Mouse (Mus musculus): ENCODE data around the gene Hist2h2aa1.
"Not testable (repeated sequence)": the region's sequence is repeated elsewhere in the genome, so short reads cannot be mapped to it uniquely, and the experiment has no call there.

Hist2h2aa1 gene

DNA sequence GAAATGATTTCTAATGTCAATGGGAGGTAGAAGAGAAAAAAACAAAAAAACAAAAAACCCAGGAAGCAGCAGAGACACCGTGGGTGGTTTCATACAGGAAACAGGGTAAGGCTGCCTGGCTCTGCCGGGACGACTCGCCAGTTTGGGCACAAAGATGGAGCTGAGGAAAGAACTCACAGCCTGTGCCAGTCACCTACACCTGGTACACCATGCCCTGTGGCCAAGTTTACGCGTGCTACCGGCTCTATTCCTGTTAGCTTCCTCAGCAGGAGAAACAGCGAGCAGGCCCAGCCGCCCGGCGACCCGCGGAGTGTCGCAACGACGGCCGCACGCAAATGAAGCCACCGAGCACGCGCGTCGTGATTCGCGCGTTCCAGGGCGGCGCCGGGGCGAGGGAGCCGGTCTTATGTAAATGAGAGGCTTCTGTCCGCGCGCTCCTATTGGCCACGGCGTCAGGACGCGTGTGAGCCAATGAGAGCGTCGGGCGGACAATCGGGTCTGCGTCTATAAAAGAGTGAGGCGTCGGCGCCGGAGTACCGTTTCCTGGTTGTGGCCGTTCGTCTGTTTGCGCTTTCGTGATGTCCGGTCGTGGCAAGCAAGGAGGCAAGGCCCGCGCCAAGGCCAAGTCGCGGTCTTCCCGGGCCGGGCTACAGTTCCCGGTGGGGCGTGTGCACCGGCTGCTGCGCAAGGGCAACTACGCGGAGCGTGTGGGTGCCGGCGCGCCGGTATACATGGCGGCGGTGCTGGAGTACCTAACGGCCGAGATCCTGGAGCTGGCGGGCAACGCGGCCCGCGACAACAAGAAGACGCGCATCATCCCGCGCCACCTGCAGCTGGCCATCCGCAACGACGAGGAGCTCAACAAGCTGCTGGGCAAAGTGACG lies at the start of gene Hist2h2aa1:
Gene Hist2h2aa1 (plus strand): TSS at position 495 of the 884 bp plus-strand sequence.
- DNase-seq (ENCODE audit: low spot score), result peak; percentile 77

DNA sequence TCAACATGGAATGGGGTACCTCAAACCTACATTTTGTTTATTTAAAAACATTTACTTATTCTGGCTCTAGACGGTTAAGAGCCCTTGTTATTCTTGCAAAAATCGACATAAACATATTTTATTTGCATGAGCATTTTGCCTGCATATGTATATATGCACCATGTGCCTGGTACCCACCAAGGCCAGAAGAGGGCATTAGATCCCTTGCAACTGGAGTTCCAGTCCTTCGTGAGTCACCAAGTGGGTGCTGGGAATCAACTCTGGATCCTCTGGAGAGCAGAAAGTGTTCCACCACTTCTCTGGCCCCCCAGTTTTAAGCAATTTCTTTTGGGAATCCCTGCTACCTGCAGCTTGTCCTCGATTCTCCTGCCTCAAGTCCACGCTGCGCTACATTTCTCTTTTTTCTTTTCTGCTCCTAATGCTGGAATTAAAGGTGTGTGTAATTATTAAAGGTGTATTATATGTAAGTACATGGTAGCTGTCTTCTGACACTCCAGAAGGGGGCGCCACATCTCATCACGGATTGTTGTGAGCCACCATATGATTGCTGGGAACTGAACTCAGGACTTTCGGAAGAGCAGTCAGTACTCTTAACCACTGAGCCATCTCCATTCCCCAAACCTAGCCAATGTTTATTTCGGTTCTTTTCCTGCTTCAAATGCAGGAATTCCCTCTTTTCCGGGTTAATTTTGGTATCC lies 49.5 kb upstream of the Hist2h2aa1 start:
- no peak for DNase-seq (ENCODE audit: low spot score)

DNA sequence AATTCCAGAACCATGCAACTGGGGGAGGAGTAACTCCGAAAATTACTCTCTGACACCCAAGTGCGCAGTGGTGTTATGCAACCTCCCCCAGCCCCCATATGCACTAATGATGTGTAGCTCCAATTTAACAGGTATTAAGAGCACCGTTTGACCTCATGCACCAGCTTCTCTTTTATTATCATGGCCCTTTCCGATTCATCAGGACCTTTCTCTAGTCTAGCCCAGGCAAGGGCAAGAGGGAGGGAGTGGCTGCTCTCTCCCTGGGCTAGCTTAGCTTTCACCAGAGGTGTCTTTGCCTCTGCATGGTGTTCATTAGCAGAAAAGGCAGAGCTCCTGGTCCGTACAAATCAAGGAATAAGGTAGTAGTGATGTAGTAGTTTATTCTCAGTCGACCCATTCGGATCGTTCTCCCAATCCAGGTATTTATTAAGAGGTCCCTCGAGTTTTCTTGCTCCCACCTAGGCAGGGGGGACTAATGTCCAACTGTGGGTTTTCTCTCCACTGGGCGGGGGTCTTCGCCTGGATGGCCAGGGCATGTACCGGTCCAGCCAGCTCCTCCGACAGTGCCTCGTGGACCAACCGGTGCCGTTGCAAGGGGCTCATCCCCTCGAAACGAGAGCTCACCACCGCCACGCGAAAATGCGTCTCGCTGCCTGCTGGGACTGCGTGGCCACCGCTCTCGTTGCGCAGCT lies 48.7 kb upstream of the Hist2h2aa1 start:
- DNase-seq (ENCODE audit: low spot score), result no peak

DNA sequence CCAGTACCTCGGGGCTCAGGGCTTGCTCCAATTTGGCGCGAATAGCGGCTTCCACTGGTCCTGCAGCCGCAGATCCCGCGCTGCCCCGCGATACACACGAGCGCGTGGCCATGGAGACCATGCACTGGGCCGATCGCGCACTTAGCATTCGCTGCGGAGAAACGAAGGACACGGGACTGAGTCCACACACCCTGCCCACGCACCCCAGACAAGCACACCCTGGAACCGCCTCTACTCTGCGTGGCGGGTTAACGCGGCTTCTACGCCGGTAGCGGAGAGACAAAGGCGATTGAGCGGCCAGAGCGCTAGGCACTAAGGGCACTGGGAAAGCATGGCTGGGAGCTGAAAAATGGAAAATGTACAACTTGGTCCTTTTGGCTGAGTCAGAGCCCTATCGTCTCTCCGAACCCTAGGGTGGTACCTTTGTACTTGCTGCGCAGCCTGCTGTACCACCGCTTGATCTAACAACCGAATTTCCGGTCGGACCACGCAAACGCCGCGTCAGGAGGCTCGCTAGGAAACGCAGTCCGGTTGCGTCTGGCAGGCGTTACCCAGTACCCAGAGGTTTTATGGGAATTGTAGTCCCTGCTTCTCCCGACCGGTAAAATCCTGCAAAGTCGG lies 48.1 kb upstream of the Hist2h2aa1 start:
- peak; percentile 97 for DNase-seq (ENCODE audit: low spot score)

DNA sequence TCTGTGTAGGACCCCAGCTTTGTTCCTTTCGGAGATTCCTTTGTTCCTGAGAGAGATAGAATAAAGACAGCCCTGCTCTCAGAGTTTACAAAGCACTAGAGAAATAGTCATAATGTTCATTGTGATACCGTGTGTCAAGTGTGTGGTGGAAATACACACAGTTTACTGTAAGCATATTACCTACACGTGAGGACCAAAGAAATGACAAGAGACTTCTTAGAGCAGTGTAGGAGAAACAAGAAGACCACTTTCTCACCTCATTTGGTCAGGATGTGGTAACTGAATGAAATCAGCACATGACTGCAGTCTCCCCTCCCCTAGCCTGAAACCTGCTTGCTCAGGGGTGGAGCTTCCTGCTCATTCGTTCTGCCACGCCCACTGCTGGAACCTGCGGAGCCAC lies 47.1 kb upstream of the Hist2h2aa1 start:
- peak; percentile 44 for DNase-seq (ENCODE audit: low spot score)

DNA sequence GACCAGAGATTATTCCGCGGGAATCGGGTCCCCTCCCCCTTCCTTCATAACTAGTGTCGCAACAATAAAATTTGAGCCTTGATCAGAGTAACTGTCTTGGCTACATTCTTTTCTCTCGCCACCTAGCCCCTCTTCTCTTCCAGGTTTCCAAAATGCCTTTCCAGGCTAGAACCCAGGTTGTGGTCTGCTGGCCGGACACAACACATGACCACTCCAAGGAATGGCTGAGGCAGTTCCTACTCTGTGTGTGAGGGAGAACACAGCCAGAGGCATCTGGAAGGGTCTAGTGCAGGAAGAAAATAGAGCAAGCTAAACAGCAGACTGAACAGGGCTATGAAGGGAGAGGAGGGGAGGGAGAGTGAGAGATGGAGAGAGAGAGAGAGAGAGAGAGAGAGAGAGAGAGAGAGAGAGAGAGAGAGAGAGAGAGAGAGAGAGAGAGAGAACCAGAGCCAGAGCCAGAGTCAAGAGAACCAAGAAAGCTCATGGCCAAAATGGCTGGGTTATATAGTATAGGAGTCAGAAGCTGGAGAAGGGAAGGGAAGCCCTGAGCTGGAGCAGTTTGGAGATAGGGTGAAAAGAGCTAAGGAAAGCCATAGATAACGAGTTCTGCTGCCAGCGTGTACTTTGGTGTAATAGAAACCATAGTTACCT lies 46.6 kb upstream of the Hist2h2aa1 start:
- DNase-seq (ENCODE audit: low spot score), result not testable (repeated sequence)

DNA sequence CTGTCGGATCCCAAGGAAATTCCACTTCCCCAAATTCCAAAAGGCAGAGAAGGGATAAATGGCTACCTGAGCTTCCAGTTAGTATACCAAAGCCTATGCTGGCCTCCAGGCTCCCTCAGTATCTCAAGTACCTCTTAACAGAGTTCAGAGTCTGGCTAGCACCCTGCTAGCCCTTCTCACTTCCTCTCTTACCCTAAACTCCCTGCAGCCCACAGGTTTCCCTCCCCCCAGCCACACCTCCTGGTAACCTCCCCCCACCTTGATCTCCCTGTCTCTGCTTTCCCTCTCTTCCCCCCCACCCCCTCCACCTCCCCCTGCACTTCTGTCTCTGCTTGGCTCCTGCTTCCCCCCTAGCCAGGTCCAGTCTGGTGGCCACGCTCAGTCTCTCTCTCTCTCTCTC lies 45.6 kb upstream of the Hist2h2aa1 start:
- DNase-seq (ENCODE audit: low spot score), result no peak

DNA sequence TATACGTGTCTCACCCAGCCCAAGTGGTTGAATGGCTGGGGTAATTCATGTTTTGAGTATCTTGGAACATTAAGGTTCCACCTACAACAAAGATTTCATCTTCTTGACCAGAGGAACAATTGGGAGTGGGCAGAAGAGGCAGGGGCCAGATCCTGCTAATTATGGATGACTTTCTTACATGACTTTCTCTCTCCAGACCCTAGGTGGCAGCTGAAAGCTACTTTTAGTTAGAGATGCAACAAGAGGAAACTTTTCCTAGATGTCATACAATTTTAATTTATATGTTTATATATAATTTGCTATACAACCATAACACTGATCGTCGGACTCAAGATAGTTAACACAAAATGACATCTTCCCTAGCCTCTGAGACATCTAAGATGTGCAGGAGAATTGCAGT lies 37.5 kb upstream of the Hist2h2aa1 start:
- no peak for DNase-seq (ENCODE audit: low spot score)

DNA sequence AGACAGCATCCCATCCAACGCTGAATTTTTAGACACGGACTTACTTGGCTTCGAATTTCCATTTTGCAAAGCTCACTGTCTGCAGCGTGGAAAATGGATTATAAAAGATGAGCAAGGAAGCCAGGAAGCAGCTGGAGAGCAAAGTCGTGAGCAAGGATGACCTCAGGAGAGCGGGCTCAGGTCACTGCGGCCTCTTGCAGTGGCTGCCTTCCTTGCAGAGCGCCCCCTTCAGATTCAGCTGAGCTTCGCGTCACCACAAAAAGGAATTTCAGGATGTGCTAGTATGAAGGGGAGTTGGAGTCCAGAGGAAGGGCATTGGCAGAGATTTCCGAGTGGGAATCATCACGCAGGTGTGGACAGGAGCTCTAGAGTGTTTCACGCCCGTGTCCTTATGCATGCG lies 36.1 kb upstream of the Hist2h2aa1 start:
- peak; percentile 64 for DNase-seq (ENCODE audit: low spot score)

DNA sequence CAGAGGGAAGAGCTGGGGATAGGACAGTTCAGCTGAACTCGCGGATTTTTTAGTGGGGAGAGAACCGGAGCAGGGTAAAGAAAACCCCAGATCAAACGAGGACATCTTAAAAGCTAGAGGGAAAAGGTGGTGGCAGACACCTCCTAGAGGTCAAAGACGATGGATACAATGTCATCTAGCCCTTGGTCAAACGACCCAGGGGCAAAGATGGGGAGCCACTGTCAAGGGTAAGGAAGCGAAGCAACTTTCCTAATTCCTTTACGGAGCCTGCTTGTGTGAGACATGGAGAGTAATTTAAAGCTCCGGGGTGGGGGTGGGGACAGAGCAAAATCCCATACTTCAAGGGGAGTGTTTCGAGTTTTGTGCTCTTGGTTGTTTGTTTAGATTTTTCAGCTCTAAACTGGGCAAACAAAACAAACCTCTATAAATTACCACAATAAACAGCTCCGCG lies 26.1 kb upstream of the Hist2h2aa1 start:
- peak; percentile 58 for DNase-seq (ENCODE audit: low spot score)

DNA sequence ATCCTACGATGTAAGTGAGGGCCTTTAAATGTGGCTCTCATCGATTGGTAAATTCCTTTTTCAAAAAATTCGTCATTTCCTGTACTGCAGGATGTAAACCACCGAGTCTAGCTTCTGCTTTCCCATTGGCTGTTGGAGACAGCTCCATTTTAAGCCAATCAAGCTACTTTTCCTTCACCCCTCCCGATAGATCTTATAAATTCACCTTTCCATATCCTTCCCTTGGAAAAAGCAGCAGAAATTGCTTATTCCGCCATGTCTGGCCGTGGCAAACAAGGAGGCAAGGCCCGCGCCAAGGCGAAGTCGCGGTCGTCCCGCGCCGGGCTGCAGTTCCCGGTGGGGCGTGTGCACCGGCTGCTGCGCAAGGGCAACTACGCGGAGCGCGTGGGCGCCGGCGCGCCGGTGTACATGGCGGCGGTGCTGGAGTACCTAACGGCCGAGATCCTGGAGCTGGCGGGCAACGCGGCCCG lies 25.6 kb upstream of the Hist2h2aa1 start, which contains the start of the genes Bola1 and Hist2h2ab:
Gene Bola1 (minus strand): TSS at position 49 of the 470 bp plus-strand sequence.
Gene Hist2h2ab (plus strand): TSS at position 205 of the 470 bp plus-strand sequence.
- DNase-seq (ENCODE audit: low spot score), result peak; percentile 90

DNA sequence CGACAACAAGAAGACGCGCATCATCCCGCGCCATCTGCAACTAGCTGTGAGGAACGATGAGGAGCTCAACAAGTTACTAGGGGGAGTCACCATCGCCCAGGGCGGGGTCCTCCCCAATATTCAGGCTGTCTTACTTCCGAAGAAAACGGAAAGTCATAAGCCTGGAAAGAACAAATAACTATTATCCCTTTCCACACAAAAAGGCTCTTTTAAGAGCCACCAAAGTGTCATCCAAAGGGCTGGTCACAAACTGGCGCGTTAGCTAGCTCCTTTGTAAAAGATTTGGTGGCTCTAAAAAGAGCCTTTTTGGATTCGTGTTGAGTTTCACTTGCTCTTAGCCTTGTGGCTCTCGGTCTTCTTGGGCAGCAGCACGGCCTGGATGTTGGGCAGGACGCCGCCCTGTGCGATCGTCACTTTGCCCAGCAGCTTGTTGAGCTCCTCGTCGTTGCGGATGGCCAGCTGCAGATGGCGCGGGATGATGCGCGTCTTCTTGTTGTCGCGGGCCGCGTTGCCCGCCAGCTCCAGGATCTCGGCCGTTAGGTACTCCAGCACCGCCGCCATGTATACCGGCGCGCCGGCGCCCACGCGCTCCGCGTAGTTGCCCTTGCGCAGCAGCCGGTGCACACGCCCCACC lies 25.0 kb upstream of the Hist2h2aa1 start:
- DNase-seq (ENCODE audit: low spot score), result peak; percentile 69

DNA sequence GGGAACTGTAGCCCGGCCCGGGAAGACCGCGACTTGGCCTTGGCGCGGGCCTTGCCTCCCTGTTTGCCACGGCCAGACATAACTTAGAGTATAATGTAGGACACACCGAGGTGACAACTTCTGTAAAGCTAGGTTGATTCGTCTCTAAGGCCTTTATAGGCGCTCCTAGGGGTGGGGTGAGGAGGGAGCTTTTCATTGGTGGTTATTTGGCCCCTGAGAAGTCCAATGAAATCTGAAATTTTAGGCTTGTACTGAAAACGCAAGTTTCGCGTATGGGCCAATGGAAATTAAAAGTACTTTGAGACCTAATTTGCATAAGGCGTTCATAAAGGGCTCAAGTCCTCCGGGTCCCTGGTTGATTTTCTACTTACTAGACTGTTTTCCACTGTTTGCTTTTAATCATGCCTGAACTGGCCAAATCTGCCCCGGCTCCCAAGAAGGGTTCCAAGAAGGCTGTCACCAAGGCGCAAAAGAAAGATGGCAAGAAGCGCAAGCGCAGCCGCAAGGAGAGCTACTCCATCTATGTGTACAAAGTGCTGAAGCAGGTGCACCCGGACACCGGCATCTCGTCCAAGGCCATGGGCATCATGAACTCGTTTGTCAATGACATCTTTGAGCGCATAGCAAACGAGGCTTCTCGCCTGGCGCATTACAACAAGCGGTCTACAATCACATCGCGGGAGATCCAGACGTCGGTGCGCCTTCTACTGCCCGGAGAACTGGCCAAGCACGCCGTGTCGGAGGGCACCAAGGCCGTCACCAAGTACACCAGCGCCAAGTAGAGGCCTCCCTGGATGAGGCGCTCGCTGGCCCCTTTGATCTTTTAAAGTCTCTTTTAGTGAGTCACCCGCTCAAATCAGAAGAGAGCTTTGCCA lies 24.3 kb upstream of the Hist2h2aa1 start, which contains the start of the genes Hist2h2ac and Hist2h2be:
Gene Hist2h2ac (minus strand): TSS at position 116 of the 875 bp plus-strand sequence.
Gene Hist2h2be (plus strand): TSS at position 355 of the 875 bp plus-strand sequence.
- DNase-seq (ENCODE audit: low spot score), result peak; percentile 90

DNA sequence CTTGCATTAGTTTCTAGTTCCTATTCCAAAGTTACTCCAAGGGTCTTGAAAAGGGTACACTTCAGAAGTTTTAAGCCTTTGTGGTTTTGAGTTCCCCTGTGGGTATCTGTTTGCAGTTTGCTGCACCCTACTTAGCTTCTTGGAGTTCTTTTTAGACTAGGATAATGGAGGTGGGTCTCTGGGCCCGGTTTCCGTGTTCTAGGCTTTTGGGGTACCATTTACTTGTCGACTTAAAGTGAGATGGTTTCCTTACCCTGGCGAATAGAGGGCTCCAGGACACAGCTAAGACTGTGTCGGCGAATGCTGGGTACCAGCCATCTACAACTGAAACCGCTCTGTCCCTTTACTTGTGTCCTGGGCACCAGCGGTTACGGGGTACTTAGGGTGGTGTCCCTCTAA lies 23.7 kb upstream of the Hist2h2aa1 start:
- peak; percentile 19 for DNase-seq (ENCODE audit: low spot score)

DNA sequence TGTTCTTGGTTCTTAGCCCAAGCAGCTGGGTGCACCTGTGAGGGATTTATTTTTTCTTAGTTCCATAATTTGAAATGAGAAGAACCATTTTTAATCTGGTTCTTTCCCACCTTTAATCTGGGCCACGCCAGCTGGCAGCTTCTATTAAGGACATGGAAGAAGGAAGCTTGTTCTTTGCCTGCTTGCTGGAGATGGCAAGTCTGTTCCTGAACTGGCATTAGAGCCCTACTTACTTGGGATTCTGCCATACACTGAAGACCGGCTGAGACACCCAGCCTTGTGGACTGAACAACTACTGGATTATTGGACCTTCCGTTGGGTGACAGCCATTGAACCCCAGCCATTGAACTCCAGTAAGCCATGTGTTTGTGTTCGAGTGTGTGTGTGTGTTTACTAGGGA lies 22.5 kb upstream of the Hist2h2aa1 start:
- no peak for DNase-seq (ENCODE audit: low spot score)

DNA sequence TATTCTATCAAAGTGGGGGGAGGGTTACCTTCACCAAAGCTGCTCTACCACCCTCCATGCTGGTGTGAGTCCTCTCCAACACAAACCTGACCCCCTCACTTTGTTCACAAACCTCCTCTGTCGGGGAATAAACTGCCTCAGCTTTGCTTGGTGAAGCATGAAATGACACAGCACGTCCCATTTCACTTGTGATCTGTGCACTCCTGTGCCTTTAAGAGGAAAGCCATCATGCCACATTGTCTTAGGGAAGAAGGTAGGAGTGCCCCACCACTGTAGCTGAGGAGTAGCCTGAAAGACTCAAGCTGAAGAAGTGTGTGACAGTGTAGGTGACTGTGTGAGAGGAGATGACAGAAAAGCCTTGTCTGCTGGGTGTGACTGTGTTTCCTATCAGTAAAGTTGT lies 19.9 kb upstream of the Hist2h2aa1 start:
- DNase-seq (ENCODE audit: low spot score), result no peak

DNA sequence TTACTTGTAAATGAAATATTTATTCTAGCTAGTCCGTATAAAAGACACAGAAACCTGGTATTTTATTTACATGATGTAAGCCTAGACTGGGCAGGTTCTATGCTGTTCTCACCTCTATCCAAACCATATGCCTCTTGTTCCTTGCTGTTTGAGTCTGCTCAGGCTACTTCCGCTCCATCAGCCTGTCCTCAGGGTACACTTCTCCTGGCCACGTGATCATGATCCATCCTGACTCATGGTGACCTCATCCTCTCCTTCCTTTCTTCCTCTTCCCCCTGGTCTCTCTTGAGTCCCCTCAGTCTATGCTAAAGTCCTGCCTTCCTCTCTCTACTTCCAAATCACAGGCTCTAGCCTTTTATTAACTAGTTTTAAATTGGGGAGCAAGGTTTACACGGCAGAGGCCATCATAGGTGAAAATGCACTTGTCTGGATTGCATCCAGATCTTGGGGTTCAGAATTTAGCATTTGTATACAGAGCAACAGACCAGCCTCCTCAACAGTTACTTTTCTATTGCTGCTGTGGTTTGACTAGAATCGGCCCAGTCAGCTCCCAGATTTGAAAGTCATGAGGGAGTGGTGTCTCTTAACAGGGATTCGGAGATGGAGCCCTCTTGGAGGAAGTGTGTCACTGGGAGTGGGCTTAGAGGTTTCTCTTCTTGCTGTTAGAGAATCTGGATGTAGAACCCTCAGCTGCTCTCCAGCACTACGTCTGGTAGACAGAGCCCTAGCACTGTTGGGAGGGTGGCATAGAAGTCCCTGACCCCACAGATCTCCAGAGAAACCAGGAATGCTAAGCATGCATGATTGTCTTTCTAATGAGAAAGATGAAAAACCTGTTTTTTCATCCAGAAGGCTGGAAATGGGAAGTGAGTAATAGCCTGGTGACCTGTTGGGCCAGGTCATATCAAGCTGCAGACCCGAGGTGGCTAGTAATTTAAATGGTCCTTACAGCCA lies 18.3 kb upstream of the Hist2h2aa1 start:
- DNase-seq (ENCODE audit: low spot score), result no peak

DNA sequence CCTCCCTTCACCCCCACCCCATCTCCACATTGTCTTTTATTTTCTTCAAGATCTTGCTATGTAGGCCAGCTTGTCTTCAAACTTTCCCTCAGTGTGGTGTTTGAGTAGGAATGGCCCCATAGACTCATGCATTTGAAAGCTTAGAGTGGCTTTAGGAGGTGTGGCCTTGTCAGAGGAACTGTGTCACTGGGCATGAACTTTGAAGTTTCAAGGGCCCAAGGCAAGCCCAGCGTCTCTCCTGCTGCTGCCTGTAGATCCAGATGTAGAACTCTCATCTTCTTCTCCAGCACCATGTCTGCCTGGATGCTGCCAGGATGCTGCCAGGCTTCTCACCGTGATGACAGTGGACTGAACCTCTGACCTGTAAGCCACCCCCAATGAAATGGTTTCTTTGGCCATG lies 16.5 kb upstream of the Hist2h2aa1 start:
- DNase-seq (ENCODE audit: low spot score), result no peak

All from embryo, embryonic 10 days (tissue).